Mouse (Mus musculus): ENCODE data around the gene Loxl3. TPM values are rescaled to one million over a fixed set of nuclear protein-coding genes. Genes with fewer than 3 reads are reported as not detected.

Loxl3 gene
- polyA plus RNA-seq, 1 experiment, result 3.1 TPM

- Histone ChIP-seq H3K4me1 (ENCODE audit: control insufficient read depth, insufficient read depth, low read length) (no peaks in the 10 kb centered on the region), H3K36me3 (ENCODE audit: control insufficient read depth, insufficient read depth, low read length) (no peaks in the 10 kb centered on the region), H3K4me3 (ENCODE audit: insufficient read depth, low read depth, low read length) (peak overlapping the region; percentile 66), H3K27ac (ENCODE audit: insufficient read depth, low read depth, low read length) (no peak overlapping the region), H3K27me3 (replicated peaks; ENCODE audit: control insufficient read depth, insufficient read depth, low read length) (no peaks in the 10 kb centered on the region)
- WGBS, result under 1% methylated on average over 31 of the region's 31 CpGs
- DNase-seq, result peak; percentile 29
- TF ChIP-seq CTCF (conservative IDR thresholded peaks at IDR 0.05; ENCODE audit: insufficient read depth, insufficient read length, low read depth, low read length) (no peak), POLR2A (IDR thresholded peaks at IDR 0.05; ENCODE audit: low read depth, low read length) (no peak)
Measured at GRCm38 (mm10) chr6:83032769-83033191, 1.2 kb upstream of the Loxl3 start.

- Histone ChIP-seq H3K36me3 (ENCODE audit: control insufficient read depth, insufficient read depth, low read length) (no peaks in the 10 kb centered on the region), H3K4me3 (ENCODE audit: insufficient read depth, low read depth, low read length) (peak overlapping the region; percentile 66), H3K4me1 (ENCODE audit: control insufficient read depth, insufficient read depth, low read length) (peaks cover 2% of the 10 kb centered on the region; the same call in 1 of the 2 replicates), H3K27ac (ENCODE audit: insufficient read depth, low read depth, low read length) (no peak overlapping the region), H3K27me3 (replicated peaks; ENCODE audit: control insufficient read depth, insufficient read depth, low read length) (no peaks in the 10 kb centered on the region)
- TF ChIP-seq CTCF (conservative IDR thresholded peaks at IDR 0.05; ENCODE audit: insufficient read depth, insufficient read length, low read depth, low read length), result no peak
- TF ChIP-seq POLR2A (IDR thresholded peaks at IDR 0.05; ENCODE audit: low read depth, low read length), result no peak
- WGBS, result 48% methylated on average over 5 of the region's 5 CpGs
- DNase-seq, result no peak
Measured at GRCm38 (mm10) chr6:83034463-83035055, 586 bp downstream of the Loxl3 start.

- TF ChIP-seq CTCF (conservative IDR thresholded peaks at IDR 0.05; ENCODE audit: insufficient read depth, insufficient read length, low read depth, low read length) (no peak), POLR2A (IDR thresholded peaks at IDR 0.05; ENCODE audit: low read depth, low read length) (no peak)
- H3K36me3 ChIP-seq (ENCODE audit: control insufficient read depth, insufficient read depth, low read length), result no peaks in the 10 kb centered on the region
- no peak overlapping the region for H3K4me3 ChIP-seq (ENCODE audit: insufficient read depth, low read depth, low read length)
- 88% methylated on average over 8 of the region's 8 CpGs for WGBS
- H3K27ac ChIP-seq (ENCODE audit: insufficient read depth, low read depth, low read length), result no peak overlapping the region
- H3K4me1 ChIP-seq (ENCODE audit: control insufficient read depth, insufficient read depth, low read length), result peaks cover 2% of the 10 kb centered on the region; the same call in 1 of the 2 replicates
- DNase-seq, result no peak
- no peaks in the 10 kb centered on the region for H3K27me3 ChIP-seq (replicated peaks; ENCODE audit: control insufficient read depth, insufficient read depth, low read length)
Measured at GRCm38 (mm10) chr6:83037188-83037587, 3.2 kb downstream of the Loxl3 start.

- no peaks in the 10 kb centered on the region for H3K27me3 ChIP-seq (replicated peaks; ENCODE audit: control insufficient read depth, insufficient read depth, low read length)
- no peaks in the 10 kb centered on the region for H3K36me3 ChIP-seq (ENCODE audit: control insufficient read depth, insufficient read depth, low read length)
- peaks cover 2% of the 10 kb centered on the region; the same call in 1 of the 2 replicates for H3K4me1 ChIP-seq (ENCODE audit: control insufficient read depth, insufficient read depth, low read length)
- no peak for TF ChIP-seq CTCF (conservative IDR thresholded peaks at IDR 0.05; ENCODE audit: insufficient read depth, insufficient read length, low read depth, low read length)
- no peak for TF ChIP-seq POLR2A (IDR thresholded peaks at IDR 0.05; ENCODE audit: low read depth, low read length)
- peak; percentile 97 for DNase-seq
- peak overlapping the region; percentile 24; the same call in 1 of the 2 replicates for H3K4me3 ChIP-seq (ENCODE audit: insufficient read depth, low read depth, low read length)
- 15% methylated on average over 24 of the region's 24 CpGs for WGBS
- no peak overlapping the region for H3K27ac ChIP-seq (ENCODE audit: insufficient read depth, low read depth, low read length)
Measured at GRCm38 (mm10) chr6:83038496-83039012, 4.6 kb downstream of the Loxl3 start.

- Histone ChIP-seq H3K27ac (ENCODE audit: insufficient read depth, low read depth, low read length) (no peak overlapping the region), H3K27me3 (replicated peaks; ENCODE audit: control insufficient read depth, insufficient read depth, low read length) (no peaks in the 10 kb centered on the region), H3K4me3 (ENCODE audit: insufficient read depth, low read depth, low read length) (no peak overlapping the region), H3K36me3 (ENCODE audit: control insufficient read depth, insufficient read depth, low read length) (no peaks in the 10 kb centered on the region), H3K4me1 (ENCODE audit: control insufficient read depth, insufficient read depth, low read length) (peaks cover 2% of the 10 kb centered on the region; the same call in 1 of the 2 replicates)
- no peak for TF ChIP-seq CTCF (conservative IDR thresholded peaks at IDR 0.05; ENCODE audit: insufficient read depth, insufficient read length, low read depth, low read length)
- TF ChIP-seq POLR2A (IDR thresholded peaks at IDR 0.05; ENCODE audit: low read depth, low read length), result no peak
- DNase-seq, result no peak
- WGBS, result 89% methylated on average over 5 of the region's 5 CpGs
Measured at GRCm38 (mm10) chr6:83040601-83041000, 6.6 kb downstream of the Loxl3 start.

GRCm38 (mm10) chr6:83043561-83043960 is 9.6 kb downstream of the Loxl3 start:
- WGBS, result 79% methylated on average over 6 of the region's 6 CpGs
- Histone ChIP-seq H3K27me3 (replicated peaks; ENCODE audit: control insufficient read depth, insufficient read depth, low read length) (no peaks in the 10 kb centered on the region), H3K4me3 (ENCODE audit: insufficient read depth, low read depth, low read length) (no peak overlapping the region), H3K4me1 (ENCODE audit: control insufficient read depth, insufficient read depth, low read length) (no peaks in the 10 kb centered on the region), H3K27ac (ENCODE audit: insufficient read depth, low read depth, low read length) (no peak overlapping the region), H3K36me3 (ENCODE audit: control insufficient read depth, insufficient read depth, low read length) (no peaks in the 10 kb centered on the region)
- no peak for DNase-seq
- TF ChIP-seq CTCF (conservative IDR thresholded peaks at IDR 0.05; ENCODE audit: insufficient read depth, insufficient read length, low read depth, low read length) (no peak), POLR2A (IDR thresholded peaks at IDR 0.05; ENCODE audit: low read depth, low read length) (no peak)

- H3K36me3 ChIP-seq (ENCODE audit: control insufficient read depth, insufficient read depth, low read length), result no peaks in the 10 kb centered on the region
- 88% methylated on average over 5 of the region's 5 CpGs for WGBS
- H3K4me1 ChIP-seq (ENCODE audit: control insufficient read depth, insufficient read depth, low read length), result no peaks in the 10 kb centered on the region
- TF ChIP-seq POLR2A (IDR thresholded peaks at IDR 0.05; ENCODE audit: low read depth, low read length), result no peak
- TF ChIP-seq CTCF (conservative IDR thresholded peaks at IDR 0.05; ENCODE audit: insufficient read depth, insufficient read length, low read depth, low read length), result no peak
- no peak overlapping the region for H3K4me3 ChIP-seq (ENCODE audit: insufficient read depth, low read depth, low read length)
- no peak overlapping the region for H3K27ac ChIP-seq (ENCODE audit: insufficient read depth, low read depth, low read length)
- H3K27me3 ChIP-seq (replicated peaks; ENCODE audit: control insufficient read depth, insufficient read depth, low read length), result no peaks in the 10 kb centered on the region
- DNase-seq, result no peak
Measured at GRCm38 (mm10) chr6:83043993-83044392, 10.0 kb downstream of the Loxl3 start.

Data from kidney, adult 2 months (tissue).